Mouse (Mus musculus): ENCODE results near the gene Cfap97d2.

The Cfap97d2 gene

DNA sequence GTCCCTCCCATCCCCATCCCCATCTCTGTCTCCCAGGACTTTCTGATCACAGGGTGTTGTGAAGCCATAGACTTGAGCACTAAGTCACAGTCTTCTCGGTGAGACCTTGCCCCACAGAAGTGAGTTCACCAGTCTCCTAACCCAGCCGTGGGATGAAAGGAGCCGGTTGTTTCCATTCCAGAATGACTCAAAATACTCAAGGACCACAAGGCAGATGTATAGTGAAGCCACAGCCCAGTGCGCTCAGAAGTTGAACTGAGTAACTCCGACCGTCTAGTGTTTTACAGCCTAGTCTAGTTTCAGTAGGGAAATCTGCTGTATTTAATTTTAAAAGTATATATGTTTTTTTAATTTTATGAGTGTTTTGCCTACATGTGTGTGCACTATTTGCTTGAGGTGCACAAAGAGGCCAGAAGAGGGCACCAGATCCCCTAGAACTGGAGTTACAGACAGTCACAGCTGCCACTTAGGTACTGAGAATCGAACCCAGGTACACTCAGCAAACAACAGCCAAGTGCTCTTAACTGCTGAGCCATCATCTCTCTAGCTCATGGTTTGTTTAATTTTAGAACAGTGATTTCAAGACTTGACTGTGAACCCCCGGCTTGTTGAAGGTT is 18.5 kb upstream of the Cfap97d2 start:
- no peak for DNase-seq (ENCODE audit: low read depth in 1 of 2, low spot score in 2 of 2)

DNA sequence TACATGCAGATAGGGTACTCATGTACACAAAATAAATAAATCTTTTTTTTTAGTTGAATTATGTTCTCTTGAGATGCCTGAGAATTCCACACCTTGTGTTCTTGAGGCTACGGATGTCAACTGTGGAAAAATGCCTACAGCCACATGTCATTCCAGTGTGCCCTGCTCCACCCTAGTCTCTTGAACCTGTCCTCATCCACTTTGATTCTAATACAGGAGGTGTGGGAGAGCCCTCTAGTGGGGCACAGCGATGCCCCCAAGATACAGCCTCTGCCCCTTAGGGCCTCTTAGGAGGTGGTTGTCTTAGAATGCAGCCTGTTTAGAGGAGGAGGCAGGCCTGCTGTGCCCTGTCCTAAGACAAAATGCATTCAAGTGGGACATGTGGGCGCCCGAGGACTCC is 17.7 kb upstream of the Cfap97d2 start:
- no peak for DNase-seq (ENCODE audit: low read depth in 1 of 2, low spot score in 2 of 2)

DNA sequence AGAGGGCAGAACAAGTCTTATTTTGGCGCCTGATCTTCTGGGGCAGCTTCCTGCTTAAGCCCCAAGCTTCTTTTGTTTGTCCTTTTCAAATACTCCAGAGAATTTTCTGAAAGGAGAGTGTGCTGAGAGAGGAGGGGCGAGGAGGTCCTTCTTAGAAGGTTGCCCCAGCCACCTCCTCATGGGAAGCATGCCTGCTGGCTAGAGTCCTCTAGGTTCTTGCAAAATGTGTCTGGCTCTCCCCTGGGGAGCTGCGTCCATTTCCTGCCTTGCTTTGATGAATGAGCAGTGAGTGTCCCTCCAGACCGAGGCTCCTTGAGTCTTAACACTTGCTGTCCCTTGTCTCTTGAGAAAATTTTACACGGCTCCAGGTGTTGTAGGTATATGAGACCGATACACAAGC is 17.2 kb upstream of the Cfap97d2 start:
- DNase-seq (ENCODE audit: low read depth in 1 of 2, low spot score in 2 of 2): no peak

DNA sequence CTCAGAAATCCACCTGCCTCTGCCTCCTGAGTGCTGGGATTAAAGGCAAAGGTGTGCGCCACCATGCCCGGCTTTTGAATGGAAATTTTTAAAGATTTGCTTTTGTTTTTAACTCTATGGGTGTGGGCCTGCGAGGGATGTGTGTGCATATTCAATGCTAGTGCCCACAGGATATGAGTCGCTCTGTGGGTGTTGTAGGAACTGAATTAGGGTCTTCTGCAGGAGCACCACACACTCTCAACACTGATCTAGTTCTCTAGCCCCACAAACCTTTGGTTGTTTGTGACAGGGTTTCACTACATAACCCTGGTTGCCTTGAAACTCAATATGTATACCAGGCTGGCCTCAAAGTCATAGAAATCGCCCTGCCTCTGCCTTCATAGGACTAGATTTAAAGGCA is 16.4 kb upstream of the Cfap97d2 start:
- no peak for DNase-seq (ENCODE audit: low read depth in 1 of 2, low spot score in 2 of 2)

DNA sequence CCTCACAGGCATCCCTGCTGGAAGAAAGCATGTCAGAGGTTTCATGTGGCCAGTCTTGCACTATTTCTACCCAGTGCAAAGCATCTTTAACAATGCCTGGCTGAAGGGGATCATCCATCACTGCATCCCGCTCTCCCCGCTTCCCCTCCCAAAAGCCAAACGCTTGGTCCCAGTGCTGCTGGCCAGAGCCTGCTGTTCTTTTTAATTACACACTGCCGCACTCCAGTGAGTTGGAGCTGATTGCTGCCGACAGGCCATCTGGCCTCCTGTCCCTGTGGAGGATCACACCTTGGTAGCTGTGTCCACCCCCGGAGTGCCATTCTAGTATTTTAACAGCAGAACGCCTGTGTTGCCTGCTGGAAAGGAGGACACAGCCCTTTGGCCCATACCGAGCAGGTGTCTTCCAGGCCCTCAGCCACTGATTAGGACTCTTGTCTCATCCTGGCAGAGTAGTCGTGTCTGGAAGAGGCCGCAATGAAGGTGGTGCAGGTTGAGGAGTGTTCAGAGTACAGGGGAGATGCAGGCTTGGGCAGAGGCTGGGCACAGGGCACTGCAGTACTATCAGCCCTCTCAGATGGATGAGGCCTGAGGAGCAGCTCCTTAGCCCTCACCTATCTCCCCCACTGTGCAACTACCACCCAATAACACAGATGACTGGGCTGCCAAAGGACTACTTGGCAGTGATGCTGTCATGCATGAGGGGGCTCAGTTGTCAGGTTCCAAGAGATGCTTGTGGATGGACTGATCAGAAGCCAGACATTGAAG is 13.2 kb upstream of the Cfap97d2 start:
- no peak for DNase-seq (ENCODE audit: low read depth in 1 of 2, low spot score in 2 of 2)

DNA sequence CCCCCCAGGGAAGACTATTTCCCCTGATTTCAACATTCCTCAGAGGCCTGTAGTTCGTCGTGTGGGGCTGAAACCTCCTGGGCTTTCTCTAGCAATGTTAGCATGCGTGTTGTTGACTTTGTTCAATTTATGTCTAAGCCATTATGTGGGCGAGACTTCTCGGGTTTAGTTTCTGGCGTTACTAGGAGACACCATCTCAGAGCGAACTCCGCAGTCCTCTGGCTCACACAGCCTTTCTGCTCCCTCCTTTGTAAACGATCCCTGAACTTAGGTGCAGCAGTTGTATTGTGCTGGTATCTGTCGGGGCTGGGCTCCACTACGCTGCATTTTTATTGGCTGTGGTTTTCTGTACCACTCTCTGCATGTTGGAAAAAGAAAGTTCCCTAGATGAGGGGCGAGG is 11.0 kb upstream of the Cfap97d2 start:
- DNase-seq (ENCODE audit: low read depth in 1 of 2, low spot score in 2 of 2): no peak

DNA sequence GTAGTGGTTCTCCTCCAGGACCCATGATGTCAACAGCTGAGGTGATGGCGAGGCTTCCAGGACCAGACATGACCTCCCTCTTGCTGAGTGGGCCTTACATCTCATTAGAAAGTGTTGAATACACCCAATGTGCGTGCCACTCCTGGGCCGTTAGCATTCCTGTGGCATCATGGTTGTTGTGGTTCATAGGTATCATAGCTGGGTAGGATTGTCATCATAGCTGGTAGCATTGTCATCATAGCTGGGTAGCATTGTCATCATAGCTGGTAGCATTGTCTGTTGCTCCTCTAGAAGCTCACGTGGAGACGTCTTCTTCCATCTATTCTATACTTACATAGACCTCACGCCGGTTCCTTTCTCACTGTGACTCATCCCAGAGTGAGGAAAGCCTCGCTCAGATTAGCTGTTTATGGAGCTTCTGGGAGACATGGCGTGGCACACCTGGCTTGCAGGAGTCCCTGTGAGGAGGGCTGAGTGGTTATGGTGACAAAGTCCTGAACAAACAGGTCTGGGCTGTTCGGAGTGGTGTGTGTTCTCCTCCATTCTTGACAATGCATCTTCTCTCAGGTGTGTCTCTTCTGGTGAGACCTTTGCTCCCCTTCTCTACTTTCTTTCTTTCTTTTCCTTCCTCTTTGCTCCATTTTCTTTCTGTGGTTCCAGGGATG is 10.4 kb upstream of the Cfap97d2 start:
- DNase-seq (ENCODE audit: low read depth in 1 of 2, low spot score in 2 of 2): no peak

DNA sequence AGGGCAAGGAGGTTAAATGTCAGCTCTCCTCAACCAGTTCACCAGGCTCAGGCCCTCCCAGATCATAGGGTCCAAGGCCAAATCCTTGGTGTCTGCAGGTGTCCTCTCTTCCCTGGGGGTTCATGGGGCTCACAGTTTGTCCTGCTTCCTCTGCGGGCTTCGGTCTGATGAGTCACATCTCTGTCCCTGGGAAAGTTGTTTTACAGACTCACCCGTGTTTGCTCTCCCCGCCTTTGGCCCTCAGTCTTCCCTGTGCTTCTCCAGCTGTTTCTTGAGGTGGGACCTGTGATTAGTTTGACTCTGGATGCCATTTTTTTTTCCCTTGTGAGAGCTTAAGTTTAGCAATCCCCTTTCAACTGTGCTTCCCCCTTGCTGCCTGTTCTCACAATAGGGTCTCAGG is 9.5 kb upstream of the Cfap97d2 start:
- no peak for DNase-seq (ENCODE audit: low read depth in 1 of 2, low spot score in 2 of 2)

DNA sequence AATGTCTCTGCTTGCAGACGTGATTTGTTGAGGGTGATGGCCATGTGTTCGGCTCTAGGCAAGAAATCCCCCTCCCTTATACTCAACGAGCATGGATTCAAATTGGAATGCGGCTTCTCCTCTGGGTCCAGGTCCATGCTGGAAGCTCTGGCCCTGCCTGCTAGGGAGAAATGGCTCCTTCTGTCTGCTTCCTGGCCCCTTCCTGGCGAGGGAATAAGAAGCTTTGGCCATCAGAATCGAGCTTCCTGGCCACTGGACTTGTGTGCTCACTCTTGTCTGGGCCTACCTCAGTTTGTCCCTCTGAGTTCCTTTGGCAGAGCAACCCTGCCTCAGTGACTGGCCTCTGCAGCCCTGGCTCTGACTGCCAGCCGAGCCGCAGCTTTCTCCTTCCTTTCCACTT is 8.5 kb upstream of the Cfap97d2 start:
- no peak for DNase-seq (ENCODE audit: low read depth in 1 of 2, low spot score in 2 of 2)

DNA sequence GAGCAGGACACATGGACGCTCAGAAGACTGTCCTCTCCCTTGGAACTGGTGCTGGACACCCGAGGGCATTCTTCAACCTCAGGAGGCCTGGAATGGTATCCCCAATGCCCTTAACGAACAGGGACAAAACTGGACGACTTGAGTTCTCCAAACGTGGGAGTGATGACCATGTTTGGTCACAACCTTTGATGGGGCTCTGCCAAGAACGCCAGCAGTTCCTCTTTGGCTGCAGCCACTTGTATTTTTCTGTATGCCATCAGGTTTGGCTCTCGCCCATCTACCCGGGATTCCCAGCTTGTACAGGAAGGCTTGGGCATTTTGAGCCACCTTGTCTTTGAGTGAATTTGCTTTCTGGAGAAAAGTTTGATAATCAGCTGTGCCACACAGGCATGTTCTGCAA is 8.0 kb upstream of the Cfap97d2 start:
- DNase-seq (ENCODE audit: low read depth in 1 of 2, low spot score in 2 of 2): no peak

DNA sequence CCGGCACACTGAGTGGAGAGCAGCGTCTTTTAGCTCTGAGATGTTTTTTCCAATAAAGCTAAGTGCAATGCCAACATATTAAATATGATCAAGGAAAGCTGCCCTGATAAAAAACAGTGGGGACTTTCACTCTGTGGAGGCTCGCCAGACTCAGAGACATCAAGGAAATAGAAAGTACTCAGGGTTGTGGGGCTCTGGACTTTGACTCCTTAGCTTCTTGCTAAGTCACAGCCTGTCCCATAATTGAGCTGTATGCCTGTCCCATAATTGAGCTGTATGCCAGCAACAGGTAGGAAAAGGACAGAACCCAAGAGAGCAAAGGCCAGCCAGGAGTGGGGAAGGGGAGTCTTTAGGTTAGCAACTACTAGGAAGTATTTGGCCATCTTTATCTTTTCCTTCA is 7.4 kb upstream of the Cfap97d2 start:
- DNase-seq (ENCODE audit: low read depth in 1 of 2, low spot score in 2 of 2): no peak

DNA sequence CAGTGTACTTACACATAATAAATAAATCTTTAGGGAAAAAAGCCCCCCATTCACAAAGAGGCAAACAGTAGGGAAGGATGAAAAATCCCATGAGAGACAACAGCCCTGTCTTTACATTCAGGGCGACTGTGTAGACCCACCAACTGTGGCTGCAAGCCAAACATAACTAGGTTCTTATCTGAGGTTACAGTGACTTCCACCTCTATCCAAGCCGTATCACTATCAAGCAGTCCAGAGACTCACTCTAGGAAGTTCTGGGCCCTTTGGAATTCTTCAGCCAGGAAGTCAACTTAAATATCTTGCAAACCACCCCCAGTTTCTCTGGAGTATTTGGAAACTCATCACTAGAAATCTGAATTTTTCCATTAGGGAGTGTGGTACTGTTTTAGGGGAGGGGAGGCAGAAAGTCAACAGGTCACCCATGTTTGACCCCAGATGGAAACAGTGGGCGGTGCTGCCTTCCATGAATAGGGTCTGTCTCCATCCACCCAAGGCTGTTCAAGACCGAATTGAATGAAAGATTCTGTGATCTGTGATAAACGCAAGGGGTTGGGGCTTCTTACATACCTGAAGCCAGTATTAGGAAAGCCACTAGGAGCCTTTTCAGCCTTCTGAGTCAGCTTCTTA is 6.3 kb upstream of the Cfap97d2 start:
- DNase-seq (ENCODE audit: low read depth in 1 of 2, low spot score in 2 of 2): no peak

DNA sequence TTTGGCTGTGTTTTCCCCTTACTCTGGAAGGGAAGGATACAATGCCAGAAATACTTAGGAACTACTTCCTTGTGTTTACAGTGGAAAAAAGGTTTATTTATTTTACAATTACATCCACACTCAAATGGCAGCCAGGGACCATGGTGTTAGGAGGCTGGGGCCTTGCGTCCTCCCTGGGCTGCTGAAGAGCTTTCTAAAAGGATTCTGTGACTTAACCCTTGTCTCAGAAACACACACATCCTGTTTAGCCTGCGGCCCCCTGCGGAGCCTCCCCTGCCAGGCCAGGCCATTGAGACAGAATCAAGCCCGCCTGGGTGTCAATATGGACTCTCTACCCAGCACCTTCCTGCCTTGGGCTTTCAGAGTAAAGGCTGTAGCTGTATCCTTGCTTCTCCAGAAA is 2.9 kb upstream of the Cfap97d2 start:
- no peak for DNase-seq (ENCODE audit: low read depth in 1 of 2, low spot score in 2 of 2)

DNA sequence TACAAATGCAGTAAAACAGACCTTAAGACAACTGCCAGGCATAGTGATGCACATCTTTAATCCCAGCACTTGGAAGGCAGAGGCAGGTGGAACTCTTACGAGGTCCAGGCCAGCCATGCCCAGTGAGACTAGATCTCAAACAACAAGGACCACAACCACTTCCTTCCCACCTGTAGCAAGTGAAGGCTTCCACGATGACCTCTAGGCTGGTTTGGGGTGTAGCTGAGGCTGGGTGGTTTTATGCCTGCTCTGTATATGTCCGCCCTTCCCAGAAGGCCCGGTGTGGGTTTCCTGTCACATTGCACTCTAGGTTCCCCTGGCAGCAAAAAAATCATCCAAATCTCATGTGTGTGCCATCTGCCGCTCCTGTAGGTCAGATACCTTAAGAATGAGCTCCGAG is 1.9 kb upstream of the Cfap97d2 start:
- DNase-seq (ENCODE audit: low read depth in 1 of 2, low spot score in 2 of 2): no peak

DNA sequence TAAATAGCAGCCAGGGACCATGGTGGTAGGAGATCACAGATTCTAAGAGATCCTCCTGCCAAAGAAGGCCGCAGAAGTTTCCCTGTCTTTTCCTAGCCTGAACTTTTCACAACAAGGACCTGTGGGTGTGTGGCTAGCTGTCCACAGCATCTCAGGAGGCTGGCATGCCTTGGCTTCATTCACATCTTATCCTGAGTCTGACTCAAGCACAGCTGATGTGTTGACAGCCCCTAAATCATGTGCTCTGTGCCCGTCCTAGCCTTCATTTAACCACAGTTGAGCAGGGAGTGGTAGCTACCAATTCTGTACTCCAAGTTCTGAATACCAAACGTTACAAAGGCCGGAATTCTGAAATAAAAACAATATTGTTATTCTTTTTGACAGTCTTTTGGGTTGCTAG is 1.4 kb upstream of the Cfap97d2 start:
- no peak for DNase-seq (ENCODE audit: low read depth in 1 of 2, low spot score in 2 of 2)

DNA sequence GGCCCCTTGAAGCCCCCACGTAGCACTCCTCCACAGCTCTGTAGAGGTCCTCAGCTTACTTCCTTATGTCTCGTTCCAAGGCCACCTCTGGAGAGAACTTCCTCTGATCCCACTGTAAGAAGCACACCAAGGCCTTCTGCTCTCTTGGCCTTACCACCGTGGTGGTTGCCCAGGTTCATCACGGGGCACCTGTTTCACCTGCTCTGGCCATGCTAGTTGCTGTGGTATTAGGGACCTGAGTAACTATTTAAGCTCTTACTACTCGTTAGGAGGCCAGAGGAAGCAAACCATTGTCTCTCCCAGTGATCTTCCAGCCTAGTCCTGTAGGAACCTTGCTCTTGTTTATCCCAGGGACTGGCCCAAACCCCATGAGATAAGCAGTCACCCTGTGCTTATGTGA is 1.2 kb downstream of the Cfap97d2 start:
- no peak for DNase-seq (ENCODE audit: low read depth in 1 of 2, low spot score in 2 of 2)

DNA sequence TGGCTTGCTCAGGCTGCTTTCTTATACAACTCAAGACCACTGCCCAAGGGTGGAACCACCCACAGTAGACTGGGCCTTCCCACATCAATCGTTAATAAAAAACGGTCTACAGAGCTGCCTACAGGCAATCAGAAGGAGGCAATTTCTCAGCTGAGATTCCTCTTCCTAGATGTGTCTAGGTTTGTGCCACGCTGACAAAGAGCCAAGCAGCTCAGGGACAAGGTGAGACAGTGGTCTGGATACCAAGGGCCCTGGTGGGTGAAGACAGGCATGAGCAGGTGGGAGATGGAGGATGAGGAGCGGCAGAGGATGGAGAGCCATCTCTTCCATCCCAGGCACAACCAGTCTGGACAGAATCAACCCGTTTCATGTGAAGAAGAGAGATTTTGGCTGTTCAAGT is 2.8 kb downstream of the Cfap97d2 start:
- no peak for DNase-seq (ENCODE audit: low read depth in 1 of 2, low spot score in 2 of 2)

DNA sequence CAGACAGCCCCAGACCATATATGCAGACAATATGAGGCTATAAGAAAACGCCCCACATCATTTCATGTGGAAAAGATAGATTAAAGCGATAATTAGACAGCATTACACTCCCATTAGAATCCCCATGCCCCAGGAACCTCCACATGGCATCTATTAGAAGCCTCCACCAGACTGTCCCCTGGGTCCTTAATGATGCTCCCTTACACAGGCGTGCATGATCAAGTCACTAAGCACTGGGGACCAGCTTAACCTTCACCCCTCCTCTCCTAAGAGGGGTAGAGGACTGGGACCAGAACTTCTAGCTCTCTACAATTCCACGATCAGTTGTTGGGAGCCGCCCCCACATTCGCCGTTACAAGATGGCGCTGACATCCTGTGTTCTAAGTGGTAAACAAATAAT is 13.3 kb downstream of the Cfap97d2 start:
- no peak for DNase-seq (ENCODE audit: low read depth in 1 of 2, low spot score in 2 of 2)

DNA sequence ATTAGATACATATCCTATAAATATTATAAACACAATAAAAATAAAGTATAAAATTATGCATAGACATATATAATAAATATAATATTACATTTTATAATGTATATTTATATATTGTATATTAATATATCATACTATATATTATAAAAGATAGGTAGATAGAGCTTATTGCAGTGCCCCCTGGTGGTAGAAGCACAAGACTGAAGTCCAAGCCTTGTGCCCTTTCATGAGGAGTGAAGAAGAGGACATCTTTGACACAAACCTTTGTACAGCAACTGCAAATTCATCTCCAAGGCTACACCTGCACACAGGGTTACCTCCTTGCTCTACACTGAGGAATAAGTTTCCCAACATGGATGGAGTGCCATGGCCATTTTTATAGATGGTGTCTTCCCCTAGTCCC is 20.0 kb downstream of the Cfap97d2 start:
- peak in 1 of 2 experiments; percentile 26 for DNase-seq (ENCODE audit: low read depth in 1 of 2, low spot score in 2 of 2)

DNA sequence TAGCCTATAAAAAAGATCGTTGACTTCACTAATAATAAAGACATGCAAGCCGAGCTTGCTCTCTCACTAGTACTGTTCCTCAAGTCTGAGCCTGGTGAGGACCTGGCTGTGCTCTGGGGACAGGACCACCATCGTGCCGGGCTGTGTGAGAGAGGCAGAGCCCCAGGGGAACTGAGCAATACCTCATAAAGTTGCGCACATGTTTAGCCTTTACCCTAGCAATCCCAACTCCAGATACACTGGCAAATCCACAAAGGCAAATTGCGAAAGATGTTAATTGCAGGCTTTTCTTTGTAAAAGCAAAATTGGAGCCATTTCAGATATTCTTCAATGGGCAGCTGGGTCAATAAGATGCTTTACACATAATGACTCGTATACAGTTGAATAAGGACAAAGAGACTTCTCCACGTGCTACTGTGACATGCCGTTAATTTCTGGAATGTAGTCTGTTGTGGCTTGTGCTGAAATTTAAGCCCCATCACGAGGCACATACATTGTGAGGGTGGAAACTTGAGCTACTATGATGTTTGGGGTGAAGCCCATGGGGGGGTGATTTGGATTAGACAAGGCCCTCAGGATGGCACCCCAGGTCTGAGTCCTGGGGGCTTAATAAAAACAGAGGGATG is 21.9 kb downstream of the Cfap97d2 start:
- no peak for DNase-seq (ENCODE audit: low read depth in 1 of 2, low spot score in 2 of 2)

DNA sequence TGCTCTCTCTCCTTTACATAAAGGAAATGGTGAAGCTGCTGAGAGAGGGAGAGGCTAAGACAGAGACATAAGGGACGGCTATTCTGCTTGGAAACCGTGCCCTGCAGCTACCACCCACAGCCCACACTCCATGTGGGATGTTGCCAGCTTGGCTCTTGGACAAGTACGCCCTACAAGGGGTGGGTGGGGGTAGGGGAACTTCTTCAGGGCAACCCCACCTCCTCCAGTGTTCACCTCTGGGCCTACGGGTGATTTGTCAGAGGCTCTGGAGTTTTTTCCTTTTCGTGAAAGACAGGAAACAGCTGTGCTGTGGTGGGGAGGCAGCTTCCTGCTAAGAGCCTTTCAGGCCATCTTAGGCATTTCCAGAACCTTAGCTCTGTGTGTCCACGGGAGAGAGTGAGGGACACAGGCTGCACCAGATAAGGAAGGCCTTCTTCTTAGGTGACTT is 34.7 kb downstream of the Cfap97d2 start:
- DNase-seq (ENCODE audit: low read depth in 1 of 2, low spot score in 2 of 2): no peak
